In the genomic region with DNA sequence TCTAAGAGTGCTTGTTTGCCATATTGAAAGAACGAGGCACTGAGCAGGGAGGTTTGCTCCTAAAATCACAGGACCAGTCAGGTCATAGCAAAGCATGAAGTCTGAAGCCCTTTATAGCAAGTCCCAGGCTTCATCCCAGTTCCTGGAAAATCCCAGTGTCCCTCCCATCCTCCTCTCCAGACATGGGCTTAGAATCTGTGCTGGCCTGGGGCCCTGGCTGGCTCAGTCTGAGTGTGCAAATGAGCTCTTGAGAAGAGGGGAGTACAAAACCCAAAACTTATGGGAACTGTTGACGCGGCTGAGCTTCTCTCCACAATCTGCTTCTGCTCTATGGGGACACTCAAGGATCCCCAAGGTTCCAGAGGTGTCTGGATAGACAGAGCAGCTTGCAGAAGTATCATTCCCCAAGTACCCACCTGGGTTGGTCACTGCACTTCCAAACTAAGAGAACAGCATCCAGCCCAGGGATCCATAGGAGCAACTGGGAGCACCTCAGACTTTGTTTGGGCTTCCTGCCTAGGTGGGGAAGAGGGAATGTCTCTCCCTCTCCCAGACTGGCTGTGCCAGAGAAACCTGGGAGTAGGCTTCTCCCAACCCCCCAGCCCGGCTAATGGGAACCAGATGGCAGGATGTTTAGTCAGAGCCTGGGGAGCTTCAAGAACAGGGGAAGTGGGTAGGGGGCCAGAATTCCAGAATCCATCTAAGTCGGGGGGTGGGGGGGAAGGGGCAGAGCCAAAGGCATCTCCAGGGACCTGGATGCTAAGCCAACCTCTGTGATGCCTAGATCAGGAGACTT, we compare ENCODE assay signal across 8 mouse cellular contexts. TPM values are rescaled to one million over a fixed set of nuclear protein-coding genes. Genes with fewer than 3 reads are reported as not detected.
DNase-seq lines count a peak whose midpoint lies in the region; ATAC-seq and TF ChIP-seq lines count a peak whose summit lies in the region.
"Had no signal": no experiment of that assay in that cellular context is flagged by ENCODE, and none has a peak within 500 bp of the region (broad histone marks: within the 10 kb centered on the region; RNA-seq: fewer than 3 reads in every experiment).

No protein-coding gene starts in this region.

- ATAC-seq in lung, embryonic 15.5 days (ENCODE audit: borderline replicate concordance, extremely low read depth, low FRiP score, low TSS enrichment): peak; percentile 58; the same call in 1 of the 2 replicates
- ATAC-seq in embryonic facial prominence, embryonic 11.5 days (replicated peaks; ENCODE audit: insufficient number of reproducible peaks, low FRiP score, low TSS enrichment, low read depth): peak; percentile 89
- peak; percentile 36 for ATAC-seq in heart, postnatal 0 days (ENCODE audit: insufficient read depth, low read depth)
- no peak for ATAC-seq in neural tube, embryonic 13.5 days (ENCODE audit: low read depth)

- no peak for TF ChIP-seq EP300 in heart, postnatal 0 days (IDR thresholded peaks at IDR 0.05; ENCODE audit: low read depth)

- peak overlapping the region; percentile 90 for H3K27ac ChIP-seq in lung, embryonic 15.5 days
- peak overlapping the region; percentile 83 for H3K27ac ChIP-seq in embryonic facial prominence, embryonic 11.5 days (replicated peaks; ENCODE audit: low read depth, low read length)
- peak overlapping the region; percentile 65 for H3K27ac ChIP-seq in heart, postnatal 0 days (ENCODE audit: low read depth)
- H3K27ac ChIP-seq in neural tube, embryonic 13.5 days (replicated peaks): peak overlapping the region; percentile 38

- no peaks in the 10 kb centered on the region for H3K9me3 ChIP-seq in lung, embryonic 15.5 days
- H3K9me3 ChIP-seq in embryonic facial prominence, embryonic 11.5 days (replicated peaks; ENCODE audit: control insufficient read depth, low read length): no peaks in the 10 kb centered on the region
- no peaks in the 10 kb centered on the region for H3K9me3 ChIP-seq in heart, postnatal 0 days (replicated peaks; ENCODE audit: control insufficient read depth, low read length)
- no peaks in the 10 kb centered on the region for H3K9me3 ChIP-seq in neural tube, embryonic 13.5 days

- no peak for TF ChIP-seq POLR2A in lung, adult 2 months (IDR thresholded peaks at IDR 0.05; ENCODE audit: borderline replicate concordance, extremely low read depth, low read depth, low read length)

- TF ChIP-seq CTCF in lung, adult 2 months (IDR thresholded peaks at IDR 0.05; ENCODE audit: insufficient read depth, low read length): no peak
- no peak for TF ChIP-seq CTCF in heart, postnatal 0 days (IDR thresholded peaks at IDR 0.05; ENCODE audit: low read depth)

- WGBS in lung, embryonic 15.5 days: 47% methylated on average over 5 of the region's 5 CpGs
- WGBS in lung, adult 2 months: 60% methylated on average over 5 of the region's 5 CpGs
- WGBS in embryonic facial prominence, embryonic 11.5 days: 52% methylated on average over 5 of the region's 5 CpGs
- 55% methylated on average over 5 of the region's 5 CpGs for WGBS in heart, postnatal 0 days
- WGBS in neural tube, embryonic 13.5 days: 63% methylated on average over 5 of the region's 5 CpGs

- DNase-seq in lung, adult 2 months: no peak
- peak; percentile 84 for DNase-seq in embryonic facial prominence, embryonic 11.5 days (ENCODE audit: low spot score)
- DNase-seq in heart, postnatal 0 days (ENCODE audit: low spot score): no peak
- no peak for DNase-seq in retina, embryonic 14.5 days (ENCODE audit: low spot score)
- DNase-seq in layer of hippocampus, adult 9-10 months (ENCODE audit: low spot score): no peak

- no peaks in the 10 kb centered on the region for H3K36me3 ChIP-seq in lung, embryonic 15.5 days
- no peaks in the 10 kb centered on the region for H3K36me3 ChIP-seq in embryonic facial prominence, embryonic 11.5 days (replicated peaks; ENCODE audit: control insufficient read depth, insufficient read depth, low read depth, low read length)
- H3K36me3 ChIP-seq in heart, postnatal 0 days (replicated peaks; ENCODE audit: control insufficient read depth, insufficient read depth, low read length): no peaks in the 10 kb centered on the region
- no peaks in the 10 kb centered on the region for H3K36me3 ChIP-seq in neural tube, embryonic 13.5 days

- H3K4me3 ChIP-seq in lung, embryonic 15.5 days: no peak overlapping the region
- no peak overlapping the region for H3K4me3 ChIP-seq in lung, adult 2 months (replicated peaks; ENCODE audit: extremely low read depth, low read depth, low read length)
- H3K4me3 ChIP-seq in embryonic facial prominence, embryonic 11.5 days (ENCODE audit: low read depth, low read length): no peak overlapping the region
- H3K4me3 ChIP-seq in heart, postnatal 0 days (ENCODE audit: low read depth, low read length): no peak overlapping the region
- H3K4me3 ChIP-seq in neural tube, embryonic 13.5 days: no peak overlapping the region

- H3K27me3 ChIP-seq in lung, embryonic 15.5 days: no peaks in the 10 kb centered on the region
- H3K27me3 ChIP-seq in embryonic facial prominence, embryonic 11.5 days (ENCODE audit: control insufficient read depth, insufficient read depth, low read length): no peaks in the 10 kb centered on the region
- H3K27me3 ChIP-seq in heart, postnatal 0 days (ENCODE audit: control insufficient read depth, insufficient read depth, low read length): no peaks in the 10 kb centered on the region
- no peaks in the 10 kb centered on the region for H3K27me3 ChIP-seq in neural tube, embryonic 13.5 days

- peaks cover 34% of the 10 kb centered on the region for H3K4me1 ChIP-seq in lung, embryonic 15.5 days
- no peaks in the 10 kb centered on the region for H3K4me1 ChIP-seq in lung, adult 2 months (ENCODE audit: control insufficient read depth, insufficient read depth, low read length)
- H3K4me1 ChIP-seq in embryonic facial prominence, embryonic 11.5 days (ENCODE audit: control insufficient read depth, insufficient read depth, low read length): no peaks in the 10 kb centered on the region
- no peaks in the 10 kb centered on the region for H3K4me1 ChIP-seq in heart, postnatal 0 days (ENCODE audit: control insufficient read depth, insufficient read depth)
- H3K4me1 ChIP-seq in neural tube, embryonic 13.5 days (replicated peaks): no peaks in the 10 kb centered on the region

- H3K9ac ChIP-seq in lung, embryonic 15.5 days: no peak overlapping the region
- no peak overlapping the region for H3K9ac ChIP-seq in embryonic facial prominence, embryonic 11.5 days (replicated peaks; ENCODE audit: low read length)
- no peak overlapping the region for H3K9ac ChIP-seq in heart, postnatal 0 days (replicated peaks; ENCODE audit: low read depth, low read length)
- H3K9ac ChIP-seq in neural tube, embryonic 13.5 days: no peak overlapping the region

- no peak overlapping the region for H3K4me2 ChIP-seq in lung, embryonic 15.5 days
- H3K4me2 ChIP-seq in embryonic facial prominence, embryonic 11.5 days (ENCODE audit: low read depth, low read length): no peak overlapping the region
- H3K4me2 ChIP-seq in heart, postnatal 0 days (ENCODE audit: low read depth, low read length): no peak overlapping the region
- H3K4me2 ChIP-seq in neural tube, embryonic 13.5 days: no peak overlapping the region

RNA-seq across cellular contexts. Expression of a gene that starts 8.8 kb away (rescaled TPM):
- 64.4 and 66.9 TPM in 2 replicates for polyA plus RNA-seq in lung, embryonic 15.5 days (2015; fragmentation: Nextera tagmentation; extraction: Ambion mirVana)
- polyA plus RNA-seq in lung, adult 2 months (2012; rRNA removed): 9.2 and 14.1 TPM in 2 replicates
- 85.3 and 91.4 TPM in 2 replicates for polyA plus RNA-seq in embryonic facial prominence, embryonic 11.5 days (2014; fragmentation: Nextera tagmentation; extraction: Ambion mirVana)
- total RNA-seq in heart, postnatal 0 days (2014; rRNA removed; ENCODE audit: low replicate concordance): 15.6 and 23.2 TPM in 2 replicates
- polyA plus RNA-seq in heart, postnatal 0 days (2015; fragmentation: Nextera tagmentation; extraction: Ambion mirVana): 33.3 and 34.7 TPM in 2 replicates
- 59.9 and 64.1 TPM in 2 replicates for polyA plus RNA-seq in neural tube, embryonic 13.5 days (2015; fragmentation: Nextera tagmentation; extraction: Ambion mirVana)

RNA-seq across cellular contexts. Expression of a gene that starts 15.8 kb away (rescaled TPM):
- polyA plus RNA-seq in lung, embryonic 15.5 days (2015; fragmentation: Nextera tagmentation; extraction: Ambion mirVana): 155 and 183 TPM in 2 replicates
- 656 and 780 TPM in 2 replicates for polyA plus RNA-seq in lung, adult 2 months (2012; rRNA removed)
- polyA plus RNA-seq in embryonic facial prominence, embryonic 11.5 days (2014; fragmentation: Nextera tagmentation; extraction: Ambion mirVana): 32.0 and 36.4 TPM in 2 replicates
- 198 and 304 TPM in 2 replicates for total RNA-seq in heart, postnatal 0 days (2014; rRNA removed; ENCODE audit: low replicate concordance)
- 61.6 and 64.1 TPM in 2 replicates for polyA plus RNA-seq in heart, postnatal 0 days (2015; fragmentation: Nextera tagmentation; extraction: Ambion mirVana)
- 32.8 and 35.2 TPM in 2 replicates for polyA plus RNA-seq in neural tube, embryonic 13.5 days (2015; fragmentation: Nextera tagmentation; extraction: Ambion mirVana)

RNA-seq across cellular contexts. Expression of a gene that starts 32.5 kb away (rescaled TPM):
- not detected in 2 replicates for polyA plus RNA-seq in lung, embryonic 15.5 days (2015; fragmentation: Nextera tagmentation; extraction: Ambion mirVana)
- 1.1 and 115 TPM in 2 replicates for polyA plus RNA-seq in lung, adult 2 months (2012; rRNA removed)
- polyA plus RNA-seq in embryonic facial prominence, embryonic 11.5 days (2014; fragmentation: Nextera tagmentation; extraction: Ambion mirVana): not detected in 2 replicates
- not detected in 2 replicates for total RNA-seq in heart, postnatal 0 days (2014; rRNA removed; ENCODE audit: low replicate concordance)
- polyA plus RNA-seq in heart, postnatal 0 days (2015; fragmentation: Nextera tagmentation; extraction: Ambion mirVana): not detected in 2 replicates
- not detected in 2 replicates for polyA plus RNA-seq in neural tube, embryonic 13.5 days (2015; fragmentation: Nextera tagmentation; extraction: Ambion mirVana)
- total RNA-seq: left cerebral cortex, postnatal 14 days had no signal

RNA-seq across cellular contexts. Expression of a gene that starts 35.2 kb away (rescaled TPM):
- 0.09 and 0.13 TPM in 2 replicates for polyA plus RNA-seq in lung, embryonic 15.5 days (2015; fragmentation: Nextera tagmentation; extraction: Ambion mirVana)
- 0.04 TPM in 1 of 2 replicates, not detected in the other for polyA plus RNA-seq in lung, adult 2 months (2012; rRNA removed)
- polyA plus RNA-seq in embryonic facial prominence, embryonic 11.5 days (2014; fragmentation: Nextera tagmentation; extraction: Ambion mirVana): 0.38 and 0.48 TPM in 2 replicates
- 0.53 and 1.1 TPM in 2 replicates for total RNA-seq in heart, postnatal 0 days (2014; rRNA removed; ENCODE audit: low replicate concordance)
- 0.14 and 0.20 TPM in 2 replicates for polyA plus RNA-seq in heart, postnatal 0 days (2015; fragmentation: Nextera tagmentation; extraction: Ambion mirVana)
- 3.2 and 3.7 TPM in 2 replicates for polyA plus RNA-seq in neural tube, embryonic 13.5 days (2015; fragmentation: Nextera tagmentation; extraction: Ambion mirVana)

RNA-seq across cellular contexts. Expression of a gene that starts 56.7 kb away (rescaled TPM):
- polyA plus RNA-seq in lung, embryonic 15.5 days (2015; fragmentation: Nextera tagmentation; extraction: Ambion mirVana): 0.09 and 0.19 TPM in 2 replicates
- polyA plus RNA-seq in lung, adult 2 months (2012; rRNA removed): 0.06 and 0.32 TPM in 2 replicates
- polyA plus RNA-seq in embryonic facial prominence, embryonic 11.5 days (2014; fragmentation: Nextera tagmentation; extraction: Ambion mirVana): 0.07 and 0.25 TPM in 2 replicates
- total RNA-seq in heart, postnatal 0 days (2014; rRNA removed; ENCODE audit: low replicate concordance): 0.76 TPM in 1 of 2 replicates, not detected in the other
- polyA plus RNA-seq in heart, postnatal 0 days (2015; fragmentation: Nextera tagmentation; extraction: Ambion mirVana): not detected in 2 replicates
- 0.31 and 0.43 TPM in 2 replicates for polyA plus RNA-seq in neural tube, embryonic 13.5 days (2015; fragmentation: Nextera tagmentation; extraction: Ambion mirVana)

Comparison
In these comparisons a context has a peak if more than half of its experiments do, and no peak if none do; other contexts are left out.
1. H3K27ac ChIP-seq: peak in every context shown above with its lines; median percentile 90 in lung, embryonic 15.5 days; 83 in embryonic facial prominence, embryonic 11.5 days; 65 in heart, postnatal 0 days; 38 in neural tube, embryonic 13.5 days.